Mouse (Mus musculus): ENCODE measurements at regions not wholly inside any gene's neighbourhood (a gene's known extent, or its start where the extent isn't known, plus 50 kb on each side); places are given as distances from the start of the nearest gene placed in this dataset.

DNA sequence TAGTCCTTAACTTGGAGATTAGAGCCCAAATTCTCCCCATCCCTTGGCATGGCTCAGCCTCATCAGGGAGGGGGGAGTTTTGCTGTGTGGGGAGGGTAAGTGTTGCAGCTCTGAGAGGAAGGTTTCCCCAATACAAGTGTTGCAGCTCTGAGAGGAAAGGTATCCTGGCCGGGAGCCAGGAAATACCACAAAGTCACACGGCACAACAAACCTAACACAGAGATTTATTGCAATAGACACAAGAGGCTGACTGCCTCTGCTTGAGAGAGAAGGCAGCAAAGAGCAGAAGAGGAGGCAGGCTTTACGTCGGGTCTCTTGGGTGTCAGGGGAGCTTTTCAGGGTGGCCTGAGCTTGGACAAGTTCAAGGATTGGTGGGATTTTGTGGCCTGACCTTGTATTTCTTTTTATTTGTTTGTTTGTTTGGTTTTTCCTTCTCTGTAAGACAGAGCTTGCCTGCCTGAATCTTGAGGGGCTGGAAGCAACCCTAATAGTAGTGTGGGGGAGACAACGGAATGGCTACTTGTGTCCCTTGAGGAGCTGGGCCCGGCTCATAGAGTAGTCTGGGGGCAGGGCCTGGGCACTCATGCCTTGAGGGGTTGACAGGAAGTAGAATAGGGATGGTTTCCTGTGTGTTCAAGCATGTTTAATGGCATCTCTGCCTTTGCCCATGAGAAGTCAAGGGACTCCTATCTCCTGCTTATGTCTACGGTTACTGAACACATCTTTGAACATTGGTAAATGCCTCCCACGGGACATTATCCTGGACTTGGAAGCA lies 302.3 kb downstream of the 4933412E24Rik start:
- no peaks in the 10 kb centered on the region for H3K36me3 ChIP-seq (replicated peaks)
- H3K27me3 ChIP-seq = no peaks in the 10 kb centered on the region
- WGBS (ENCODE audit: insufficient replicate concordance) = 52% methylated on average over 8 of the region's 8 CpGs
- peaks cover 17% of the 10 kb centered on the region for H3K4me1 ChIP-seq (replicated peaks)
- H3K4me2 ChIP-seq = no peak overlapping the region
- H3K9me3 ChIP-seq (replicated peaks) = no peaks in the 10 kb centered on the region
- no peak overlapping the region for H3K9ac ChIP-seq
- no peak for ATAC-seq (ENCODE audit: insufficient read depth)
- H3K4me3 ChIP-seq (replicated peaks) = no peak overlapping the region
- H3K27ac ChIP-seq (replicated peaks) = no peak overlapping the region

DNA sequence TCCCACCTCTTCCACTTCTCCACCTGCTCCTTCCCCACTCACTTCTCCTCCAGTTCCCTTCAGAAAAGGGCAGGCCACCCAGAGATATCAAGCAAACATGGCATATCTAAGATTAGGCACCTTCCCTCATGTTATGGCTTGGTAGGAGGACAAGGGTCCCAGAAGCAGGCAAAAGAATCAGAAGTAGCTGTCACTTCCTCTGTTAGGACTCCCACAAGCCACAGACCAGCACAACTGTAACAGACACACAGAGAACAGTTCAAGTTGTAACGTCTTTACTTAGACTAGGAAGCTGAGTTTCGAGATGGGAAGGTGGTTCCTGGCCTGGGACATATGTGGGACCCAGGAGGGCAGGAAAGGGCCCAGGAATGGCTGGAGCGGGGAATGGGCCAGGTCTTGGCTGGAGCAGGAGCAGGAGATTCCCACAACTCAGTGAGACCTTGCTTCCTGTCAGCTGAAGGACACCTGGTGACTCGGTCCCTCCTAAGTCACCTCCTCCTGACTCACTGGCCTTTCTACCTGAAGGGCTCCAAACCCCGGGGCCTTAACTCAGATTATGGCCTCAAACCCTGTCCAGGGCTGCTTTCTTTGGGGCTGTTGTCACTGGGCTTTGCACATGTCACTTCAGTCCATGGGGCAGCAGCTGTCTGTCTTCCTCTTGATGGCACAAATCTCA lies 304.2 kb downstream of the 4933412E24Rik start:
- H3K4me1 ChIP-seq (replicated peaks) = peaks cover 23% of the 10 kb centered on the region
- ATAC-seq (ENCODE audit: insufficient read depth) = no peak
- no peak overlapping the region for H3K27ac ChIP-seq (replicated peaks)
- no peaks in the 10 kb centered on the region for H3K27me3 ChIP-seq
- no peak overlapping the region for H3K4me2 ChIP-seq
- H3K4me3 ChIP-seq (replicated peaks) = no peak overlapping the region
- no peak overlapping the region for H3K9ac ChIP-seq
- WGBS (ENCODE audit: insufficient replicate concordance) = 48% methylated on average over 5 of the region's 5 CpGs
- H3K9me3 ChIP-seq (replicated peaks) = no peaks in the 10 kb centered on the region
- H3K36me3 ChIP-seq (replicated peaks) = no peaks in the 10 kb centered on the region

DNA sequence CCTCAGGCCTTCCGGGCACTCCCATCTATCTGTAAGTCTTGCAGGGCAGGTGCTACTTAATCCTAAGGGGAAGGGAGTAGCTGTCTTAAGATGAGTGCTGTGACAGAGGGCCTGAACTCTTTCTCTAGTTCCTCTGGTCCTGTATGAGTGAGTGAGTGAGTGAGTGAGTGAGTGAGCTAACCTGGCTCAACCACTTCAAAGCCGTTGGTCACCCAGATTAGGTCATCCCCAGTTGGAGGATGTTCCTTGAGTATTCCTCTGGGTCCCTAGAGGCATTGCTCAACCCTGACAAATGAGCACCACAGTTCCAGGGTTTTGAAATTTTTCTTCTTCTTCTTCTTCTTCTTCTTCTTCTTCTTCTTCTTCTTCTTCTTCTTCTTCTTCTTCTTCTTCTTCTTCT lies 306.5 kb downstream of the 4933412E24Rik start:
- no peak overlapping the region for H3K4me3 ChIP-seq (replicated peaks)
- no peak overlapping the region for H3K27ac ChIP-seq (replicated peaks)
- no peaks in the 10 kb centered on the region for H3K27me3 ChIP-seq
- ATAC-seq (ENCODE audit: insufficient read depth) = no peak
- WGBS (ENCODE audit: insufficient replicate concordance) = 54% methylated on average over 2 of the region's 2 CpGs
- H3K9ac ChIP-seq = no peak overlapping the region
- peaks cover 32% of the 10 kb centered on the region for H3K4me1 ChIP-seq (replicated peaks)
- H3K4me2 ChIP-seq = no peak overlapping the region
- no peaks in the 10 kb centered on the region for H3K9me3 ChIP-seq (replicated peaks)
- no peaks in the 10 kb centered on the region for H3K36me3 ChIP-seq (replicated peaks)

- Histone ChIP-seq H3K27me3 (no peaks in the 10 kb centered on the region), H3K4me2 (no peak overlapping the region), H3K4me3 (replicated peaks) (no peak overlapping the region), H3K27ac (replicated peaks) (no peak overlapping the region), H3K9ac (no peak overlapping the region), H3K4me1 (replicated peaks) (peaks cover 28% of the 10 kb centered on the region), H3K36me3 (replicated peaks) (no peaks in the 10 kb centered on the region), H3K9me3 (replicated peaks) (no peaks in the 10 kb centered on the region)
- no peak; the same call in 1 of the 2 replicates for ATAC-seq (ENCODE audit: insufficient read depth)
Measured at GRCm38 (mm10) chr15:59708402-59708801, 308.0 kb downstream of the 4933412E24Rik start.

DNA sequence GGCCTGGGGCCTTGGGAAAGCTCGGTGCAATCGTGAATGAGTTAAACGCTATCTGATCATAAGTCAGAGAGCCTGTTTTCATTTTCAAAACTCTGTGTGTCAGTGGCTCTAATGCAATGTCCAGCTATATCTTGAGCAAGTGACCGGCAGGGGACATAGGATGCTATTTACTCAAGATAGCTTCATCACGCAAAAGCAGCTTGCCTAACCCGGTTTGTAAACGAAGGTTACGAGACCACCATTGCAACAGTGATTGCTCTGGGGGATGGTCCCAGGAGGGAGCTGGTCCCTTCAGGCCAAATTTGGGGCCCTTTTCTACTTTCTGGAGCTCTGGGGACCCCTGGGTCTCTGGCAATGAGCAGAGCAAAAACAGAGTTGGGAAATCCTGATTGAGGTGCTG lies 309.3 kb downstream of the 4933412E24Rik start:
- peaks cover 28% of the 10 kb centered on the region for H3K4me1 ChIP-seq (replicated peaks)
- 53% methylated on average over 8 of the region's 8 CpGs for WGBS (ENCODE audit: insufficient replicate concordance)
- H3K9ac ChIP-seq = no peak overlapping the region
- no peaks in the 10 kb centered on the region for H3K27me3 ChIP-seq
- H3K4me3 ChIP-seq (replicated peaks) = no peak overlapping the region
- ATAC-seq (ENCODE audit: insufficient read depth) = peak; percentile 57
- no peak overlapping the region for H3K4me2 ChIP-seq
- H3K9me3 ChIP-seq (replicated peaks) = no peaks in the 10 kb centered on the region
- peak overlapping the region; percentile 74 for H3K27ac ChIP-seq (replicated peaks)
- H3K36me3 ChIP-seq (replicated peaks) = no peaks in the 10 kb centered on the region
